Mouse (Mus musculus): Measurements from ENCODE around the gene Fam120a.

GRCm38 (mm10) chr13:49016311-49016761, 48.5 kb upstream of the Fam120a start:
- TF ChIP-seq CTCF (IDR thresholded peaks at IDR 0.05; ENCODE audit: low read depth), result no peak
- TF ChIP-seq EP300 (optimal IDR thresholded peaks at IDR 0.05), result peak; percentile 22

Measured in stomach, postnatal 0 days (tissue).